Mouse (Mus musculus): ENCODE data around the gene Slc22a5. TPM values are rescaled to one million over a fixed set of nuclear protein-coding genes. Genes with fewer than 3 reads are reported as not detected.

The Slc22a5 gene
- polyA plus RNA-seq, 1 experiment from 2014 or later = 7.6 TPM

- H3K9ac ChIP-seq = no peak overlapping the region
- 47% methylated on average over 5 of the region's 5 CpGs for WGBS
- ATAC-seq (ENCODE audit: low FRiP score, low read depth) = no peak
These were observed 39.7 kb downstream of the Slc22a5 start for GRCm38 (mm10) chr11:53851795-53852194.

DNA sequence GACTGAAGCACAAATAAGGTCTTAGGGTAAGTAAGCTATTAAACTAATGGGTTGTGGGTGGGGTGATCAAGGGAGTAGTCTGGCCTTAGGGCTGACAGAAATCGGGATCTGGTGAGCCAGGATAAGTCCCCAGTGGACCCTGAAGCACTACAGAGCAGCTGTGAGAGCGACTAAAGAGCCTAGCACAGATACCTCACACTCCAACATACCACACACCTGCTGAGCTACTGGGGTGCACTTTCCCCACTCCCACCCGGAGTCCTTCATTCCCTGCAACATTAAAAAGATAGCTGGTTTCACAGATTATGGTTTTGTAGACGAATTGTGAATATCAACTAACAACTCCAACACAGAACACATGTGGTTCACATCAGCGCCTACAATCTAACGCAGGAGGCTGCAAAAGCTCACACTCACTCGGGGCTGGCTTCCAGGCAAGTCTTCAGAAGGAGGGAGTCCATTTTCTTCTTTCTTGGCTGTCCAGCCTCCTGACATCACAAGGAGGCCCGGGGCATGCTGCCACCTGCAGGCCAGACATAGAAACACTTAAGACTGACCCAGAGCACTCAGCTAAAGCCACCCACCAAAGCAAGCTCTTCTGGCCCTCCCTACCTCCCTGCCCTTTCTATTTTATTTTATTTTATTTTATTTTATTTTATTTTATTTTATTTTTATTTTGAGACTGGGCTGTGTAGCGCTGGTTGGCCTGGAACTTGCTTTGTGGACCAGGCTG, 41.7 kb downstream of the Slc22a5 start:
- 32% methylated on average over 9 of the region's 9 CpGs for WGBS
- Histone ChIP-seq H3K9ac (no peak overlapping the region), H3K27ac (no peak overlapping the region), H3K4me3 (no peak overlapping the region), H3K27me3 (replicated peaks) (no peaks in the 10 kb centered on the region), H3K4me1 (no peaks in the 10 kb centered on the region), H3K4me2 (replicated peaks) (peak overlapping the region; percentile 22), H3K9me3 (no peaks in the 10 kb centered on the region), H3K36me3 (no peaks in the 10 kb centered on the region)
- ATAC-seq (ENCODE audit: low FRiP score, low read depth) = peak; percentile 29; the same call in 1 of the 2 replicates

More at GRCm38 (mm10) chr11:53851795-53852194, 39.7 kb downstream of the Slc22a5 start:
- Histone ChIP-seq H3K4me3 (no peak overlapping the region), H3K27ac (no peak overlapping the region), H3K9me3 (no peaks in the 10 kb centered on the region), H3K27me3 (replicated peaks) (no peaks in the 10 kb centered on the region), H3K4me1 (no peaks in the 10 kb centered on the region), H3K36me3 (no peaks in the 10 kb centered on the region), H3K4me2 (replicated peaks) (no peak overlapping the region)

GRCm38 (mm10) chr11:53845680-53846079, 45.8 kb downstream of the Slc22a5 start:
- no peaks in the 10 kb centered on the region for H3K4me1 ChIP-seq
- H3K9me3 ChIP-seq = no peaks in the 10 kb centered on the region
- no peak overlapping the region for H3K4me2 ChIP-seq (replicated peaks)
- H3K36me3 ChIP-seq = no peaks in the 10 kb centered on the region
- no peaks in the 10 kb centered on the region for H3K27me3 ChIP-seq (replicated peaks)
- no peak for ATAC-seq (ENCODE audit: low FRiP score, low read depth)
- H3K4me3 ChIP-seq = no peak overlapping the region
- WGBS = 80% methylated on average over 6 of the region's 6 CpGs
- no peak overlapping the region for H3K9ac ChIP-seq
- H3K27ac ChIP-seq = no peak overlapping the region

- no peak for ATAC-seq (ENCODE audit: low FRiP score, low read depth)
- H3K27ac ChIP-seq = no peak overlapping the region
- no peaks in the 10 kb centered on the region for H3K27me3 ChIP-seq (replicated peaks)
- H3K9me3 ChIP-seq = no peaks in the 10 kb centered on the region
- H3K9ac ChIP-seq = no peak overlapping the region
- no peak overlapping the region for H3K4me2 ChIP-seq (replicated peaks)
- no peaks in the 10 kb centered on the region for H3K4me1 ChIP-seq
- WGBS = 78% methylated on average over 10 of the region's 10 CpGs
- H3K4me3 ChIP-seq = no peak overlapping the region
- no peaks in the 10 kb centered on the region for H3K36me3 ChIP-seq
These were observed 48.4 kb downstream of the Slc22a5 start for GRCm38 (mm10) chr11:53843106-53843505.

GRCm38 (mm10) chr11:53842161-53842581, 49.3 kb downstream of the Slc22a5 start:
- ATAC-seq (ENCODE audit: low FRiP score, low read depth) = no peak
- Histone ChIP-seq H3K9ac (no peak overlapping the region), H3K27me3 (replicated peaks) (no peaks in the 10 kb centered on the region), H3K4me3 (no peak overlapping the region), H3K36me3 (no peaks in the 10 kb centered on the region), H3K4me2 (replicated peaks) (no peak overlapping the region), H3K9me3 (no peaks in the 10 kb centered on the region), H3K4me1 (no peaks in the 10 kb centered on the region), H3K27ac (no peak overlapping the region)
- WGBS = 64% methylated on average over 4 of the region's 4 CpGs

DNA sequence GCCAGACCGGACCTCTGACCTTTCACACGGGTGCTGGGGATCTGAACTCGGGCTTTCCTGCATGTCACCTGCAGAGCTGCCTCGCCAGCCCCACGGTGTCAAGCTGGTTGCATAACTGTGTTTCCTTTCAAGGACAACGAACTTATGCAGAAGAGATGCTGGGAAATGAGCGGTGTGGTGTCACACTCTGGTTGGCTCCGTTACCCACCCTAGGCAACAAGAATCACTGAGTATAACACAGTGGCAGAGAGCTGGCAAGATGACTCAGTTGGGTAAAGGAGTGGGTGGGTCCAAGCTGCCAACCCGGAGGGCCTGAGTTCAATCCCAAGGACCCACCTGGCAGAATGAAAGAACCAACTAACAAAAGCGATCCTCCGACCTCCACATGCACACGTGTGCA, 49.9 kb downstream of the Slc22a5 start:
- Histone ChIP-seq H3K4me3 (no peak overlapping the region), H3K9ac (no peak overlapping the region), H3K9me3 (no peaks in the 10 kb centered on the region), H3K27ac (no peak overlapping the region), H3K4me1 (no peaks in the 10 kb centered on the region), H3K4me2 (replicated peaks) (no peak overlapping the region), H3K27me3 (replicated peaks) (no peaks in the 10 kb centered on the region), H3K36me3 (no peaks in the 10 kb centered on the region)
- no peak for ATAC-seq (ENCODE audit: low FRiP score, low read depth)
- 85% methylated on average over 12 of the region's 12 CpGs for WGBS

GRCm38 (mm10) chr11:53839663-53840642, 51.5 kb downstream of the Slc22a5 start:
- Histone ChIP-seq H3K9me3 (no peaks in the 10 kb centered on the region), H3K27ac (no peak overlapping the region), H3K27me3 (replicated peaks) (no peaks in the 10 kb centered on the region), H3K9ac (no peak overlapping the region), H3K36me3 (no peaks in the 10 kb centered on the region), H3K4me2 (replicated peaks) (no peak overlapping the region), H3K4me1 (no peaks in the 10 kb centered on the region), H3K4me3 (no peak overlapping the region)
- no peak for ATAC-seq (ENCODE audit: low FRiP score, low read depth)
- WGBS = 66% methylated on average over 8 of the region's 8 CpGs

DNA sequence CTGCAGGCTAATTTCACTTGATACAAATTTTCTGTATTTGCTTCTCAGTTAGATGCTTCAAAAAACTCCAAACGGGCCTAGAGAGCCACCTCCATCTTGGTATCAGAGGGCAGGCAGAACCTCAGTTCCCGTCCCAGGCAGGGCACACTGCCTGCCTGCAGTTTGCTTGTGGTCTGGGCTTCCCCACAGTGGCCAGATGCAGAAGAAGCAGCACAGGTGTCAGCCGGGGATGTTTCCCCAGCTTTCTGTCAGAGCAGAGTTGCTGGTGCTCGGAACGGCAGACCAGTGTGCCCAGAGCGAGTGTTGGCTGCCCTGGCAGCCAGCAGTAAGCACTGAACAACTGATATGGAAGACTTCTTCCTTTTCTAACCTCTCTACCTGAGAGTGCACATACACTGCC, 52.3 kb downstream of the Slc22a5 start:
- Histone ChIP-seq H3K27me3 (replicated peaks) (no peaks in the 10 kb centered on the region), H3K9ac (no peak overlapping the region), H3K27ac (no peak overlapping the region), H3K4me1 (no peaks in the 10 kb centered on the region), H3K4me2 (replicated peaks) (no peak overlapping the region), H3K36me3 (no peaks in the 10 kb centered on the region), H3K9me3 (no peaks in the 10 kb centered on the region), H3K4me3 (no peak overlapping the region)
- no peak for ATAC-seq (ENCODE audit: low FRiP score, low read depth)
- 80% methylated on average over 6 of the region's 6 CpGs for WGBS

DNA sequence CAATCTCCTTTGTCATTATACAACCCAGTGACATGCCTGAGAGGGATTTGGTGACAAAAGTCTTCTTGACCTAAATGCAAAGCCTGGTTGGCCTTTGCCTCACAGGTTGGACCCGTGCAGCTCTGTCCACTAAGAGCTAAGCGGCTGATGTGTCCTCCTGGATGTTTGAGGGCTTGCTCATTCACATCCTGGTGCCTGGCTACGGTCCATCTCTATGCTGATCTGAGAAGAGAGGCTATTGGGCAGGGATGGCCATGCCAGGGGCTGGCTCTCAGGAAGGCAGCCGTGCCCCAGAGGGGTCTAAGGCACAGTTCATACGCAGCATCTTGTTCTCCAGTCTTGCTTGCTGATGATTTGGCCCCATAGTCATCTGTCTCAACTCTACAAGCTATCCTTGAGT, 53.7 kb downstream of the Slc22a5 start:
- Histone ChIP-seq H3K27me3 (replicated peaks) (no peaks in the 10 kb centered on the region), H3K4me3 (no peak overlapping the region), H3K4me2 (replicated peaks) (no peak overlapping the region), H3K9ac (no peak overlapping the region), H3K9me3 (no peaks in the 10 kb centered on the region), H3K4me1 (no peaks in the 10 kb centered on the region), H3K27ac (no peak overlapping the region), H3K36me3 (no peaks in the 10 kb centered on the region)
- ATAC-seq (ENCODE audit: low FRiP score, low read depth) = no peak
- WGBS = 84% methylated on average over 5 of the region's 5 CpGs

GRCm38 (mm10) chr11:53835379-53836010, 56.0 kb downstream of the Slc22a5 start:
- Histone ChIP-seq H3K27ac (no peak overlapping the region), H3K4me1 (no peaks in the 10 kb centered on the region), H3K4me2 (replicated peaks) (no peak overlapping the region), H3K36me3 (no peaks in the 10 kb centered on the region), H3K4me3 (no peak overlapping the region), H3K9me3 (no peaks in the 10 kb centered on the region), H3K27me3 (replicated peaks) (no peaks in the 10 kb centered on the region), H3K9ac (no peak overlapping the region)
- no peak for ATAC-seq (ENCODE audit: low FRiP score, low read depth)
- WGBS = 91% methylated on average over 4 of the region's 4 CpGs

GRCm38 (mm10) chr11:53825409-53825808, 66.1 kb downstream of the Slc22a5 start:
- no peak for ATAC-seq (ENCODE audit: low FRiP score, low read depth)

DNA sequence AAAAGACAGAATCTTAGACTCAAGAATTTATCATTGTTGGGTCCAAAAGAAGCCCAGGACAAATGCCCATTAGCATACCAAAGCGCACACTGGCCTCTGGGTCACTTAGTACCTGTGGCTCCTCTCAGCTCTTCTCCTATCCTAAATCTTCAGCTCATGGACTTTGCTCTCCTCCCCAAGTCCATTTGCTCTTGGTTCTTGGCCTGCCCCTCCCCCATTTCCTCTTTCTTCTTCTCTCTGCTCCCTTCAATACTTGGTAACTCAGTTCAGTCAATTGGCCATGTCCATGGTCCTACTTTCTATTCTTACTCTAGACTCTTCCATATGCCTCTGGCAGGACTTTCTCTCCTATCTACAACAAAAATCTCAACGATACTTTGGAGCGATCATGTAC, 69.5 kb downstream of the Slc22a5 start:
- no peak overlapping the region for H3K4me3 ChIP-seq
- no peak overlapping the region for H3K4me2 ChIP-seq (replicated peaks)
- H3K9me3 ChIP-seq = no peaks in the 10 kb centered on the region
- H3K4me1 ChIP-seq = no peaks in the 10 kb centered on the region
- H3K9ac ChIP-seq = no peak overlapping the region
- H3K27me3 ChIP-seq (replicated peaks) = no peaks in the 10 kb centered on the region
- WGBS = 91% methylated on average over 3 of the region's 3 CpGs
- no peak for ATAC-seq (ENCODE audit: low FRiP score, low read depth)
- no peaks in the 10 kb centered on the region for H3K36me3 ChIP-seq
- no peak overlapping the region for H3K27ac ChIP-seq

More at GRCm38 (mm10) chr11:53825409-53825808, 66.1 kb downstream of the Slc22a5 start:
- Histone ChIP-seq H3K4me2 (replicated peaks) (no peak overlapping the region), H3K9me3 (no peaks in the 10 kb centered on the region), H3K9ac (no peak overlapping the region), H3K36me3 (no peaks in the 10 kb centered on the region), H3K27ac (no peak overlapping the region), H3K4me3 (no peak overlapping the region), H3K4me1 (no peaks in the 10 kb centered on the region), H3K27me3 (replicated peaks) (no peaks in the 10 kb centered on the region)
- 86% methylated on average over 4 of the region's 4 CpGs for WGBS
